Mouse (Mus musculus) megakaryocyte-erythroid progenitor cell, adult 5-6 weeks (primary cell): Measurements from ENCODE around the gene Iqch. TPM values are rescaled to one million over a fixed set of nuclear protein-coding genes. Genes with fewer than 3 reads are reported as not detected.

Experiments
- ATAC-seq: replicated peaks from 2 replicates; pipeline ENCODE4 v1.8.0; 2016; ENCODE audit warnings: mild to moderate bottlenecking, inconsistent platforms; ENCODE audit not compliant: severe bottlenecking, poor library complexity, low FRiP score, low TSS enrichment
- total RNA-seq, 2 experiments: library from RNA; stranded (forward) in 1 of 2; stranded (reverse) in 1 of 2; fragments of 200-1000, 215-1000 nt in 1 of 2; fragments of >200 nt in 1 of 2; fragmentation: Nextera tagmentation in 1 of 2; gene quantifications; 2 replicates each; pipeline ENCODE4 v1.2.3; 2014 to 2017

Iqch gene
- total RNA-seq, 2 experiments from 2014 or later, result 0.07 TPM; not detected in 1

DNA sequence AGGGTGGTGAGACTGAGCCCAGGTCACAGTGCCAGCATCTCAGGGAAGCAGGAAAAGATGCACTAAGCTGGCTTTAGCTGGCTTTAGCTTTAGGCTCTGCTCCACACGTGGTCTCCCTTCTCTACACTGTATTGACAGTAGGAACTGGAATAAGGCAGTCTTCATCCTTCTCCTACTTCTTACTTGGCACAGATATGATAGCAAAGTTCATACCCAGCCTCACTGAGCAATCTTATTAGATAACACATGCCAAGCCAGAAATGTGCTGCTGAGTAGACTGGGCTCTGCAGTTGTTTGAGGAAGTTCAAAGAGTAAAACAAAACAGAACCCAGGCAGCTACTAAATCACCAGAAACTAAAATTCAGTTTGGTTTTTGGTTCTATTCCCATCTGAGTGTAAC lies 11.3 kb upstream of the Iqch start:
- peak; percentile 56 for ATAC-seq

DNA sequence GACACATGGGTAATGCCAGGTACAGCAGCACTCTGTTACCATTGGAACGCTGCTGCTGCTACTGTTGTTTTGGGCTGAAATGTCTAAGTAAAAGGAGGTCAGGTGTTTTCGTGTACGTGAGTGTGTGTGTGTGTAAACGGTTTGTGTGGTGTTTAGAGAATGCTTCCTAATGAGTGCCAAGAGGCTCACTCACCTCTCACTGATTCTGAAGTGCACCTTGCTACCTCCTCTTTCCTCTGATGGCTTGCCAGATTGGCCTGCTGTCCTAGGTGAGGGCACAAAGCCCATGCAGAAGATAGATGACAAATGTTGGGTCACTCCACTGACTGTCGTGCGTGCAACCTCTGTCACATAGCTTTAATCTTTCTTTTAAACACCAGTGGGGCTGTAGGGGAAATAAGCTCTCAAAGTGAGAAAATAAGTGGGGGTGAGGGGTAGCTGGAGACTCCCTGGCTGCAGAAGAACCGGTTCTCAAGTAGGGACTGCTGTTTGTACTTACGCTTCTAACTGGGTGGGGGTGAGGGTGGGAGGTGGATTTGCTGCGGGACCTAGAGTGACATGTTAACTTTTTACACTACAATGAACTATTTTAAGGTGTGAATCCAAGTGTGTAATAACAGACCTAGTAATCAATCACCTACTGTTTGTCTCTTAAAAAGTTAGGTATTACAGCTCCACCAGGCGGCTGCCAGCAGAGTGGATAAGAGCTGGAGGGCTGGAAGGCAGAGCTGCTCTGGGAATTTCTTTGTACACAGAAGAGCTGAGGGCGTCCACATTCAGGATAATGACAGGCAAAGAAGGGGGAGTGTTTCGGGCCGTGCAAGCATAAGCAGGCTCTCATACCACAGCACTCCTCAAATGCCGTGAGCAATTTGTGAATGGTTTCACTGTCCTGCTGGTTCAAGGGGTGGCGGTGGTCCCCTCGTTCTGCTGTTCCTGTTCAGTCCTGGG lies 10.5 kb upstream of the Iqch start:
- peak; percentile 36 for ATAC-seq

DNA sequence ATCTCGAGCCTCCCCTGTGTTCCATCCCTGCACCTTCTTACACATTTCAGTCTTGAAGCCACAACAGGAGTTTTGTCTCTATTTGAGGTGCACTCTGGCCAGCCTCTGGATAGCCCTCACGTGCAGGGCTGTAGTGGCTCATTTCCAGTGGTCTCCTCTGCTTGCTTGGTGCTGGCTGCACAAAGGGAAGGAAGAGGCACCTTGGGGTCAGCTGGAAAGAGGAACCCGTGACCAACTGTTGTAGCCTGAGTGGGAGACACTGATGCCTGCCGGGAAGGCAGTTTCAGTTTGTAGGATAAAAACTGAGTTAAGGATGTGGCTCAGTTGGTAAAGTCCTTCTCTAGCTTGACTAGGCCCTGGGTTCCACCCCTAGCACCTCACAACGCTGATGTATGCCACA lies 9.7 kb upstream of the Iqch start:
- ATAC-seq, result no peak

- 0 out of 2 replicates have a peak, but pooled peaks have one; percentile 36 for ATAC-seq
Measured at GRCm38 (mm10) chr9:63610841-63611366, 8.6 kb upstream of the Iqch start.

- ATAC-seq, result no peak
Measured at GRCm38 (mm10) chr9:63610231-63610630, 7.9 kb upstream of the Iqch start.

- ATAC-seq, result no peak
Measured at GRCm38 (mm10) chr9:63609776-63610175, 7.5 kb upstream of the Iqch start.

GRCm38 (mm10) chr9:63609246-63609645 lies 7.0 kb upstream of the Iqch start:
- no peak for ATAC-seq

DNA sequence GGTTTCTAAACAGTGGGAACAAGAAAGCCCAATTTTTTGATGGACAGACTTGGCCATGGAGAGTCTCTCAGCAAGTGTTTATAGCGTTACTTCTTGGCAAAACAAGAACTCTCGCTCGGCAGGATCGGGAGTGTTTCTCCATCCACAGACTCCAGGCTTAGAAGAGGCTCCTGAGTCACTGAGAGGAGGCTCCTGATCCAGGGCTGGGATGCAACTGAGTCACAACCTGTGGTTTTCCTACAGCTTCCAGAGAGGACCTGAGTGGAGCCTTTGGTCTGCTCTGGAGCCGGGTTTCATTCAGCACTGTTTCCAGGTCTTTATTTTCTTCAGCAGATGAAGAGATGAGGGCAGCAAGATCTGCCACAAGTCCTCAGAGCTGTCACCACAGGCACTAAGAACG lies 5.7 kb upstream of the Iqch start:
- no peak for ATAC-seq

GRCm38 (mm10) chr9:63606594-63606993 lies 4.3 kb upstream of the Iqch start:
- ATAC-seq, result no peak

DNA sequence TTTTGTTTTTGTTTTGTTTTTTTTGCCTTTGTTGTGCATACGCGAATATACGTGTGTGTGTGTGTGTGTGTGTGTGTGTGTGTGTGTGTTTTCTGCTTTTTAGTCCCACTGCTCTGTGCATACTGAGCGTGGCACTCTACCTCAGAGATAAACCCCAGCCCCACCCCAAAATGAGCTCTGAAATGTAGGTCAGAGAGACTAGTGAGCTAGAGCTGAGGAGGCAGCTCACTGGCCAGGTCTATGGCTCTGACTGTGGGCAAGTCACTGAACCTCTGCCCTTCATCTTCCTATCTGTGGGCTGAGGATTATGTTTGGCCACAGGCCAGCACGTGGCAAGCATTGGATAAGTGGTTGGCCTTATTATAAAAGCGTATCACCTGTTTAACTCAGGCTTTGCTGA lies 1.6 kb upstream of the Iqch start:
- peak; percentile 84 for ATAC-seq

- ATAC-seq, result no peak
Measured at GRCm38 (mm10) chr9:63596660-63597059, 5.6 kb downstream of the Iqch start.

- no peak for ATAC-seq
Measured at GRCm38 (mm10) chr9:63595652-63596051, 6.6 kb downstream of the Iqch start.

- ATAC-seq, result no peak
Measured at GRCm38 (mm10) chr9:63595032-63595431, 7.3 kb downstream of the Iqch start.

- ATAC-seq, result peak; percentile 81
Measured at GRCm38 (mm10) chr9:63591661-63592256, 10.5 kb downstream of the Iqch start.

- no peak for ATAC-seq
Measured at GRCm38 (mm10) chr9:63590592-63590991, 11.7 kb downstream of the Iqch start.

DNA sequence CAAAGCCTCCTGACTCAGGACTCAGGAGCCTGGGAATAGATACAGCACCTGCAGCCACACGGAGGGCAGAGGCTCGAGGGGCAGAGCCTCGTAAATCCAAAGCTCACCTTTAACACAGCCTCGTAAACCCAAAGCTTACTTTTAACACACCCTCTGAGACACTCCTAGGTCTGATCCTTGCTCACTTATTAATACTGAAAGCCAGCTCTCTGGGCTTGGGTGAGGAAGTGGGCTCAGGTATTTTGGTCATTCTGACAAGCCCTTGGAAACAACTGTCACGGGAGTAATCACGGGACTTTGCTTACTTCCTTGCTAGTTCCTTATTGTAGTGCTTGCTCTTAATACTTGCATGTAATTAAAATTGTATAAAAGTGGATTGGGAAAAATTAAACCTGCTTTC lies 13.1 kb downstream of the Iqch start:
- no peak for ATAC-seq

DNA sequence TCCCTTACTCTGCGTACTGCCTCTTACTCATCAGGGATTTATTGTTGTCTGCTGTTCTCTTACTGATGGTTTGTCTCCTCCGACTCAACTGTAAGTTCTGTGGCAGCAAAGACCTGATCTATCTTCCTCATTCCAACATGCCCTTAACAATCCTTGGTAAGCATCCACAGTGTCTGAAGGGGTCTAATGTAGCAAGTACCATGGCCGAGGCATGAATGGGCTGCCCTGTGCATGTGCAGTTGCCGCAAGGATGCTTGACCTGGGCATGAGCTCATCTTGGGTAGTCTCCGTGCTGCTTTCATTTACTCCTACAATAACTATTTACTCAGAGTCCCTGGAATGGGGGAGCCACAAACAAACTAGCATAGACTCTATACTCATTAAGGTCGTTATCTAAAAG lies 17.0 kb downstream of the Iqch start:
- no peak for ATAC-seq

DNA sequence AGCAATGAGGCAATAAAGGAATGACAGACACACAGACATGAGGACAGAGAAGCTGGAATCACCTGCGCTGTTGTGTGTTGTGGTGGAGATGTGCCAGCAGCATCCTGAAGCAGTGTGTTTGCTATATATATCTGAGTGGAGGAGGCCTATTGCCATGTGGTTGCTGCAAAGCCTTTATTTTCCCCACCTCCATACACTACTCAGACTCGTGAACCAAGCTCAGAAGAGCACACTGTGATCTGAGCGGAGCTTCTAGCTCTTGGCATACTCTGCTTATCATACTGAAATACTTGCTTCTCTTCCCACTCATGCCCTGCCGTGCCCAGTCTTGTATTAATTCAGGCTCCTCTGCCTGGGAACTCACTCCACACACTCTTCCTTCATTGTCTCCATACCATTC lies 20.5 kb downstream of the Iqch start:
- no peak for ATAC-seq

DNA sequence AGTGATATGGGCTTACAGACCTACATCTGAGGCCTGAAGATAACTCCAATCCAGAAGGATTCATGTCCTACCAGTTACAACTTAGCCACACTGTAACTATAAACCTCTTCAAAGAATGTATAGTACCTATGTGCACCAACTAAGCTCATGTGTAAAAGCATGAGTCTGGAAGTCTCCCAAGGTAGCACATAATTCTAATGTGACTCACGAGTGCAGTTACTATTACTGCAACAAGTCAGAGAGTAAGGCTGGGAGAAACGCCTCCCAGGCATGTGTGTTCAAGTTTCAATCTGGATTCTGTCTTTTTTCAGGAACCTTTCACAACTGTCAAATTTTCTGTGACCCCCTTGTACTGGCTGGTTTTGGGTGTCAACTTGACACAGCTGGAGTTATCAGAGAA lies 22.2 kb downstream of the Iqch start:
- ATAC-seq, result no peak

GRCm38 (mm10) chr9:63579644-63580043 lies 22.6 kb downstream of the Iqch start:
- no peak for ATAC-seq

DNA sequence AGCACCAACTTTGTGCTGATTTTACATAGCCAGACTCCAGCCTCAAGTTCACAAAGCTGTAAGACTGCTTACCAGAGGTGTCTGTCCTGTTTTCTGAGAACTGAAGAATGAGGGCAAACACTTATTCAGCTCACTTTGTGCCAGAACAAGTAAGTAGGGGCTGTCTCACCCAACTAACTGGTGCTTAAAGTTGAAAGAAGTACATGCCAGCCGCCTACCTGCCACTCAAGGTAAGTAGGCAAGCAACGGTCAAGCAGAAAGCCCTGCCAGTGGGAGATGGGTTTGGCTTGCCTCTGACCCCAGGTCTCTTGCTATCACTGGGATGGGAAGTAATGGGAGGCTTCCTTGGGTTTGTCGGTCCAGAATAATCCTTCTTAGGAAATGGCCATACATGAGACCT lies 24.8 kb downstream of the Iqch start:
- ATAC-seq, result no peak
